Mouse (Mus musculus) bone marrow macrophage, adult 2 months (primary cell): ENCODE measurements around the gene Akap2.

Experiments
- CTCF ChIP-seq: IDR thresholded peaks from 2 replicates; pipeline ENCODE4 v1.5.1; 2012; ENCODE audit warnings: low read depth, mild to moderate bottlenecking, low read length, moderate library complexity
- POLR2A ChIP-seq: IDR thresholded peaks from 2 replicates; pipeline ENCODE4 v1.6.1; 2012; ENCODE audit warnings: mild to moderate bottlenecking, low read depth, low read length, borderline replicate concordance

DNA sequence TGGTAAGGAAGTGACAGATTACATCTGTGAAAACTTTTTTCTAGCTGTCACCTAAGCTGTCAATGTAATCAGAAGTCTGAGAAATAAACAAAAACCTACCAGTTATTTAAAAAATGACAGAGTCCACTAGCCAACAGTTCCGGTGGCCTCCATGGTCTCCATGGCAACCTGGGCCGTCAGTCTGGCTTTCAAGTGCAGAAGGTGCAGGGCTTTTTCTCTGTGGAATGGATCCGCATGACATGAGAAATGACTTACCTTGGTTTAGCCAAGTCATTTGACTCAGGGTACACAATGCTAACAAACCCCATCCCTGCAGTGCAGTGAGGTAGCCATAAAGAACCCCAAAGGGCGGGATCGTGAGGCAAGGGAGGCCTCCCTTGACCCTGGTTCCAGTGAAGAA is 204.7 kb downstream of the Akap2 start:
- TF ChIP-seq CTCF, result no peak
- no peak for TF ChIP-seq POLR2A
